Mouse (Mus musculus): ENCODE data around the gene Grhl1.

- TF ChIP-seq CTCF (conservative IDR thresholded peaks at IDR 0.05; ENCODE audit: low read length) (no peak), POU5F1 (IDR thresholded peaks at IDR 0.05; ENCODE audit: borderline replicate concordance, low read length) (no peak), NANOG (IDR thresholded peaks at IDR 0.05; ENCODE audit: borderline replicate concordance, low read length) (no peak)
Observed at GRCm38 (mm10) chr12:24584835-24585234, 12.8 kb downstream of the Grhl1 start.
